Mouse (Mus musculus): ENCODE data around the gene Cchcr1. TPM values are rescaled to one million over a fixed set of nuclear protein-coding genes. Genes with fewer than 3 reads are reported as not detected.

The Cchcr1 gene
- polyA plus RNA-seq, 1 experiment: 294 TPM

GRCm38 (mm10) chr17:35556186-35556765 is 39.4 kb downstream of the Cchcr1 start:
- H3K4me3 ChIP-seq (ENCODE audit: control insufficient read depth, low read depth, low read length): no peak overlapping the region; the same call in 1 of the 2 replicates
- H3K36me3 ChIP-seq (ENCODE audit: control insufficient read depth, insufficient read depth, low read length): no peaks in the 10 kb centered on the region
- H3K4me1 ChIP-seq (ENCODE audit: control insufficient read depth, insufficient read depth, low read length): peaks cover 23% of the 10 kb centered on the region
- no peak overlapping the region for H3K27ac ChIP-seq (ENCODE audit: control insufficient read depth, insufficient read depth, low read depth, low read length)
- TF ChIP-seq POLR2A (IDR thresholded peaks at IDR 0.05; ENCODE audit: control insufficient read depth, low read depth, low read length) (no peak), CTCF (IDR thresholded peaks at IDR 0.05; ENCODE audit: control insufficient read depth, insufficient read depth, insufficient replicate concordance, low read depth, low read length) (no peak)
- H3K27me3 ChIP-seq (ENCODE audit: control insufficient read depth, insufficient read depth, low read length): no peaks in the 10 kb centered on the region

DNA sequence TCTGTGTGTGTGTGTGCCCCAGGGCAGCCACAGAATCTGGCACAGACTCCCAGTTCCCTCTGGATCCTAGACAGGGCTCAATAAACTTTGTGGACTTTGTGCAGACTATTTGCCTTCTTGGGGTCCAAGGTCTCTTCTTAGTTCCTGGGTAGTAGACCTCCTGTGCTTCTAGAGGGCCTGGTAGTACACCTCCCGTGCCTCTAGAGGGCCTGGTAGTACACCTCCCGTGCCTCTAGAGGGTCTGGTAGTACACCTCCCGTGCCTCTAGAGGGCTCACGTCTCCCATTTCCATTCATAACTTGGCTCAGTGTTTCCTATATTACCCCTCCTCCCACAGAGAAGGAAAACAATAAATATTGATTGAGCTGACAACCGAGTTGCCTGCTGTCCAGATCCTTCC is 39.9 kb downstream of the Cchcr1 start:
- Histone ChIP-seq H3K4me1 (ENCODE audit: control insufficient read depth, insufficient read depth, low read length) (peaks cover 23% of the 10 kb centered on the region), H3K4me3 (ENCODE audit: control insufficient read depth, low read depth, low read length) (no peak overlapping the region), H3K27ac (ENCODE audit: control insufficient read depth, insufficient read depth, low read depth, low read length) (no peak overlapping the region), H3K36me3 (ENCODE audit: control insufficient read depth, insufficient read depth, low read length) (no peaks in the 10 kb centered on the region), H3K27me3 (ENCODE audit: control insufficient read depth, insufficient read depth, low read length) (no peaks in the 10 kb centered on the region)
- no peak for TF ChIP-seq POLR2A (IDR thresholded peaks at IDR 0.05; ENCODE audit: control insufficient read depth, low read depth, low read length)
- TF ChIP-seq CTCF (IDR thresholded peaks at IDR 0.05; ENCODE audit: control insufficient read depth, insufficient read depth, insufficient replicate concordance, low read depth, low read length): peak; percentile 84; the same call in 1 of the 2 replicates

GRCm38 (mm10) chr17:35557351-35557750 is 40.5 kb downstream of the Cchcr1 start:
- Histone ChIP-seq H3K27ac (ENCODE audit: control insufficient read depth, insufficient read depth, low read depth, low read length) (no peak overlapping the region), H3K27me3 (ENCODE audit: control insufficient read depth, insufficient read depth, low read length) (no peaks in the 10 kb centered on the region), H3K4me1 (ENCODE audit: control insufficient read depth, insufficient read depth, low read length) (peaks cover 23% of the 10 kb centered on the region), H3K4me3 (ENCODE audit: control insufficient read depth, low read depth, low read length) (no peak overlapping the region), H3K36me3 (ENCODE audit: control insufficient read depth, insufficient read depth, low read length) (no peaks in the 10 kb centered on the region)
- TF ChIP-seq CTCF (IDR thresholded peaks at IDR 0.05; ENCODE audit: control insufficient read depth, insufficient read depth, insufficient replicate concordance, low read depth, low read length) (no peak), POLR2A (IDR thresholded peaks at IDR 0.05; ENCODE audit: control insufficient read depth, low read depth, low read length) (no peak)

DNA sequence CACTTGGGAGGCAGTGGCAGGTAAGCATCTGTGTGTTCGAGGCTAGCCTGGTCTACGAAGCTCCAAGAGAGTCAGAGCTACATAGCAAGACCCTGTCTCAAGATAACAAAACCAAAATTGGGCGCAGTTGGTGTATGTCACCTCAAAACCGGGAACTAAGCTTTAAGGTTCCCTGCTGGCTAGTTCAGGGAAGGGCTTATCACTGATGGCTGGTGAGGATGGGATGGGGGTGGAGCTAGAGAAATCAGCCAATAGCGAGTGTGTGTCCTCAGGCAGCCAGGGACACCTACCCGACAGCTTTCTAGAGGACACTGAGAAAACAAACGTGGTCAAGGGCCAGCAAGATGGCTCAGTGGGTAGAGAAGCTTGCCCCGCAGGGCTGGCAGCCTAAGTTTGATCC is 41.3 kb downstream of the Cchcr1 start:
- H3K27ac ChIP-seq (ENCODE audit: control insufficient read depth, insufficient read depth, low read depth, low read length): no peak overlapping the region
- H3K27me3 ChIP-seq (ENCODE audit: control insufficient read depth, insufficient read depth, low read length): no peaks in the 10 kb centered on the region
- no peak for TF ChIP-seq POLR2A (IDR thresholded peaks at IDR 0.05; ENCODE audit: control insufficient read depth, low read depth, low read length)
- no peak for TF ChIP-seq CTCF (IDR thresholded peaks at IDR 0.05; ENCODE audit: control insufficient read depth, insufficient read depth, insufficient replicate concordance, low read depth, low read length)
- peaks cover 23% of the 10 kb centered on the region for H3K4me1 ChIP-seq (ENCODE audit: control insufficient read depth, insufficient read depth, low read length)
- no peaks in the 10 kb centered on the region for H3K36me3 ChIP-seq (ENCODE audit: control insufficient read depth, insufficient read depth, low read length)
- H3K4me3 ChIP-seq (ENCODE audit: control insufficient read depth, low read depth, low read length): no peak overlapping the region

GRCm38 (mm10) chr17:35567150-35567549 is 50.2 kb downstream of the Cchcr1 start, which contains the start of gene 2300002M23Rik:
Gene 2300002M23Rik (plus strand): TSS chr17:35567450.
- TF ChIP-seq CTCF (IDR thresholded peaks at IDR 0.05; ENCODE audit: control insufficient read depth, insufficient read depth, insufficient replicate concordance, low read depth, low read length) (no peak), POLR2A (IDR thresholded peaks at IDR 0.05; ENCODE audit: control insufficient read depth, low read depth, low read length) (no peak)
- Histone ChIP-seq H3K4me3 (ENCODE audit: control insufficient read depth, low read depth, low read length) (no peak within 1 kb of the TSS), H3K4me1 (ENCODE audit: control insufficient read depth, insufficient read depth, low read length) (no peaks in the 10 kb centered on the region), H3K36me3 (ENCODE audit: control insufficient read depth, insufficient read depth, low read length) (no peaks in the 10 kb centered on the region), H3K27me3 (ENCODE audit: control insufficient read depth, insufficient read depth, low read length) (no peaks in the 10 kb centered on the region), H3K27ac (ENCODE audit: control insufficient read depth, insufficient read depth, low read depth, low read length) (no peak within 1 kb of the TSS)

GRCm38 (mm10) chr17:35567767-35568166 is 50.9 kb downstream of the Cchcr1 start:
- Histone ChIP-seq H3K36me3 (ENCODE audit: control insufficient read depth, insufficient read depth, low read length) (no peaks in the 10 kb centered on the region), H3K27ac (ENCODE audit: control insufficient read depth, insufficient read depth, low read depth, low read length) (no peak overlapping the region), H3K4me1 (ENCODE audit: control insufficient read depth, insufficient read depth, low read length) (no peaks in the 10 kb centered on the region), H3K4me3 (ENCODE audit: control insufficient read depth, low read depth, low read length) (no peak overlapping the region), H3K27me3 (ENCODE audit: control insufficient read depth, insufficient read depth, low read length) (no peaks in the 10 kb centered on the region)
- TF ChIP-seq CTCF (IDR thresholded peaks at IDR 0.05; ENCODE audit: control insufficient read depth, insufficient read depth, insufficient replicate concordance, low read depth, low read length): no peak

GRCm38 (mm10) chr17:35569091-35569944 is 52.4 kb downstream of the Cchcr1 start:
- Histone ChIP-seq H3K27ac (ENCODE audit: control insufficient read depth, insufficient read depth, low read depth, low read length) (no peak overlapping the region), H3K36me3 (ENCODE audit: control insufficient read depth, insufficient read depth, low read length) (no peaks in the 10 kb centered on the region), H3K4me3 (ENCODE audit: control insufficient read depth, low read depth, low read length) (no peak overlapping the region), H3K27me3 (ENCODE audit: control insufficient read depth, insufficient read depth, low read length) (no peaks in the 10 kb centered on the region), H3K4me1 (ENCODE audit: control insufficient read depth, insufficient read depth, low read length) (no peaks in the 10 kb centered on the region)
- TF ChIP-seq POLR2A (IDR thresholded peaks at IDR 0.05; ENCODE audit: control insufficient read depth, low read depth, low read length) (no peak), CTCF (IDR thresholded peaks at IDR 0.05; ENCODE audit: control insufficient read depth, insufficient read depth, insufficient replicate concordance, low read depth, low read length) (no peak)

All from testis, adult 2 months (tissue).